Mouse (Mus musculus) WW6 (cell line): ENCODE results near the gene Ifi207.
"Not testable (repeated sequence)": the region's sequence is repeated elsewhere in the genome, so short reads cannot be mapped to it uniquely, and the experiment has no call there.

Source experiments
- DNase-seq: peaks from one replicate; pipeline ENCODE4 v3.0.0-alpha.2; 2013; ENCODE audit warnings: low read depth, low spot score

The Ifi207 gene

DNA sequence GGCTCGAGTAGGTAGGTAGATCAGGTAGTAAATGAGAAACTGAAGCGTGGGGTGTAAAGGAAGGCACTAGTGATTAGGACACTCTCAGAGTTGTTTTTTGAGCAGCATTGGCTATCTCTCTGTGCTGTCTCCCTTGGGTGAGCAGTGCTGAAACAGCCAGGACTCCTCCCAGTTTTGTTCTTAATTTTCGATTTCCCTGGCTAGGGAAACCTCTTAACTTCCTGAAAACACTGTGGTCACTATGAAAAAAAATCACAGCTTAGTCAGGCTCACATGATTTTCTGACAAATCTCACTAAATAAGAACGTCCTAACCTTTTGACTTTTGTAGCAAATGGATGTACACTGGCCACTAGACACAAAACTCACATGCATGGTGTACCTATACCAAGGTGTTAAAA lies at the start of gene Ifi207:
Gene Ifi207, minus strand, starts transcription at position 92 of the 400 bp plus-strand sequence.
- no peak for DNase-seq

DNA sequence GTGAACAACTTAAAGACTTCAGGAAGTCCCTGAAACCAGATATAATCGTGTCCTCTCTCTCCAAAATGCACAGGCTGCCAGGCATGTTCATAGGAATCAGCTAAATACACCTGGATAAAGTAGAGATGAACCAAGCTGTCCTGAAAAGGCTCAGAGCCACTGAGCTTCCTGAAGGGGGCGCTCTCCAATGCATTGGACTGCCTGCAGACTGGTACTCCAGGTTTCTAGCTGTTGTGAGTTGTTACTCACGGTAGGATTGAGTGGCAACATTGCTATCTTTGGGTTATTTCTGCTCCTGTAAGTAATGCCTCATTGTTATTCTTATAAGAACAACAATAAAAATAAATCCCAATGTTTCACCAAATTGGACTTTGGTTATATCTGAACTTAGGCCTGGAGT lies 31.9 kb upstream of the Ifi207 start:
- DNase-seq = not testable (repeated sequence)

DNA sequence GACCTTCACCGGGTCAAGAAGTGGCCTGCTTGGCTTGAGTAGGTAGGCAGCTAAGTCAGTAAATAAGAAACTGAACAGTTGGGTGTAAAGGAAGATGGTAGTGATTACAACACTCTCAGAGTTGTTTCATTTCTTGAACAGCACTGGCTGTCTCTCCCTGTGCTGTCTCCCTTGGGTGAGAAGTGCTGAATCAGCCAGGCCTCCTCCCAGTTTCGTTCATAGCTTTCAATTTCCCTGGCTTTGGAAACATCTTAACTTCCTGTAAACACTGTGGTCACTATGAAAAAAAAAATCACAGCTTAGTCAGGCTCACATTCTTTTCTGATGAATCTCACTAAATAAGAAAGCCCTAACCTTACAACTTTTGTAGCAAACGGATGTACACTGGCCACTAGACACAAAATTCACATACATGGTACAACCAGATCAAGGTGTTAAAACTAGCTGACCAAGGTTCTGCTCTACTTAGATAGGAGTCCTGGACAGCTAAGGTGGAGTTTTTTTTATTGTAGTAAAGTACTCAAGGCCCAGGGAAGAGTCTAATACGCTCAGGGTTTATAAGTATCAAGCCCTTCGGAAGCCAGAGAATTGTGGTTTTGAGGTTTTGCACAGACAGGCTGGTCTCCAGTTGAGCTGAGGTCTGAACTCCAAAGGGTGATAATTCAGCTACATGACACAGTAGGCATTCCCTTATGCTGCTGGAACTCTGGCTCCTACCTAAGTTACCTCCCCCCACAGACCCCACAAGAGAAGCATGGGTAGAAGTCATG lies 25.5 kb upstream of the Ifi207 start, which contains the start of gene Ifi204:
Gene Ifi204, minus strand, starts transcription at position 96 of the 770 bp plus-strand sequence.
- not testable (repeated sequence) for DNase-seq

- not testable (repeated sequence) for DNase-seq
These were observed 18.5 kb upstream of the Ifi207 start for GRCm38 (mm10) chr1:173760032-173760431.

- DNase-seq = no peak
These were observed 715 bp upstream of the Ifi207 start for GRCm38 (mm10) chr1:173742262-173742661.

- no peak for DNase-seq
These were observed 1.0 kb downstream of the Ifi207 start for GRCm38 (mm10) chr1:173740537-173740936.

GRCm38 (mm10) chr1:173736986-173737385 lies 4.6 kb downstream of the Ifi207 start:
- no peak for DNase-seq

DNA sequence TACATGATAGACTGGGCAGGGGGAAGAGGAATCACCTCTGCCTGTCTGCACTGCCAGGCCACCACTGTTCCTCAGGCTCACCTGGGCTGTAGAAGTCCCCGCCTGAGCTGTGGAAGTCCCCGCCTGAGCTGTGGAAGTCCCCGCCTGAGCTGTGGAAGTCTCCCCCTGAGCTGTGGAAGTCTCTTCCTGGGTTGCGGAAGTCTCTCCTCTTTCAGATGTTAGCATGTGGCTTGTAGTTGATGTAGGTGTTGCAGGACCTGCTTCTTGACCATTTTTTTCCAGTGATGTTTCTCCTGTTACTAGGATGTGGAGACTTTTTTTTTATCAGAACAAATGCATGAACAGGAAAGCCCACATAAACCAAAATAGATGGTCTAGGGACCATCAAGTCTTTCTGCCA lies 6.5 kb downstream of the Ifi207 start:
- not testable (repeated sequence) for DNase-seq

DNA sequence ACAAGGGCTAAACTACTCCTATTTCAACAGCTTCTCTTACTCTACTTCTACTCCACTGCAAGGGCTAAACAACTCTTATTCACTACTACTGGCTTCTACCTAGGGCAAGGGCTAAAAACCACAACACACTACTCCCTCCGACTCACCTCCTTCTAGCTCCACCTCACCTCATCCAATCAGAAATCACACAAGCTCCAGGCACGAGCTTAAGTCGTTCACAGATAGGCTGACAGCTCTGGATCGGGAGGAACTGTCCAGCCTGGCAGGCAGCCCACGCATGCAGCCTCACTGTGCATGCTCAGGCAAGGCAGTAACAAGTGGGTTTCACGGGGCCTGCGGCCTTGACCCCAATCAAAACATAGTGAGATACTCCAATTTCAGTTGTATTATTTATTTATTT lies 8.3 kb downstream of the Ifi207 start:
- peak; percentile 14 for DNase-seq

DNA sequence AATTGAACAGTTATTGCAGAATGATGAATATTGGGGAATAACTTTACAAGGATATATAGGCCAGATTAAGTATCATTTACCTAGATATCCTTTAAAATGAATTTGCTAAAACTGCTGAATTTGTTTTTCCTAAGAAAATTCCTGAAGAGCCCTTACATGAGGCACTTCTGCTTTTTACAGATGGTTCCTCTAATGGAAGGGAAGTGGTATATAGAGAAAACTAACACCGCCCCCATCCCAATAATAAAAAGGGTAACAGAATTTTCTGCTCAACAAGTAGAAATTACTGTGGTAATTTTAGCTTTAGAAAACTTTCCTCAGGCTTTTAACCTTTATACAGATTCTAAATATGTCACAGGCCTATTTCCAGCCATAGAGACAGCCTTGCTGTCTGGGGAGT lies 47.3 kb downstream of the Ifi207 start:
- no peak for DNase-seq

GRCm38 (mm10) chr1:173678605-173679004 lies 62.9 kb downstream of the Ifi207 start:
- DNase-seq = not testable (repeated sequence)

- not testable (repeated sequence) for DNase-seq
These were observed 68.0 kb downstream of the Ifi207 start, which contains the start of gene Ifi208 for GRCm38 (mm10) chr1:173673458-173674097. Gene Ifi208, plus strand, starts transcription at chr1:173673675.
